Mouse (Mus musculus): ENCODE data around the gene Ltc4s. TPM values are rescaled to one million over a fixed set of nuclear protein-coding genes. Genes with fewer than 3 reads are reported as not detected.

Ltc4s gene
- polyA plus RNA-seq, 1 experiment from 2014 or later = 2.8 TPM

DNA sequence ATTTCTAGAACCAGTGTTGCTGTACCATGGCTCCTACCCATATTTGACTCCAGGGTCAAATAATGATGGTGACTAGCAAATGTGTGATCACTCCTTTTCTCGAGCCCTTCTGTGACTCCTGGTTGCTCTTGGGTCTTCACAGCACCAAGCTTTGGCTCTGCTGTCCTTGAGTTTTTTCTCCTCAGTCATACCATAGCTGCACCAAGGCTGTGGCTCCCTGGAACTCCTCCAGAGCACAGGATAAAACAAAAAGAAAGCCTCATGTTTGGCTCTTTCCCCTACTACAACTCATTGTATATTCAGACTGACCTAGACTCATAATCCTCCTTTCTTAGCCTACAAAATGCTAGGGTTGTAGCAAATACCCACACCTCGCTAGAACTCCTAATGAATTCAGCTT, 34.4 kb upstream of the Ltc4s start:
- Histone ChIP-seq H3K4me2 (replicated peaks; ENCODE audit: low read depth, low read length) (no peak overlapping the region), H3K4me1 (ENCODE audit: insufficient read depth, low read length) (peaks cover 4% of the 10 kb centered on the region; the same call in 1 of the 2 replicates), H3K36me3 (ENCODE audit: insufficient read depth, low read length) (peaks cover 3% of the 10 kb centered on the region; the same call in 1 of the 2 replicates), H3K27me3 (ENCODE audit: insufficient read depth, low read length) (no peaks in the 10 kb centered on the region), H3K9ac (replicated peaks; ENCODE audit: low read length) (no peak overlapping the region), H3K9me3 (ENCODE audit: low read length) (no peaks in the 10 kb centered on the region), H3K27ac (ENCODE audit: low read length) (no peak overlapping the region), H3K4me3 (ENCODE audit: low read length) (no peak overlapping the region)
- ATAC-seq (ENCODE audit: low FRiP score, low TSS enrichment) = no peak
- 81% methylated on average over 2 of the region's 2 CpGs for WGBS

DNA sequence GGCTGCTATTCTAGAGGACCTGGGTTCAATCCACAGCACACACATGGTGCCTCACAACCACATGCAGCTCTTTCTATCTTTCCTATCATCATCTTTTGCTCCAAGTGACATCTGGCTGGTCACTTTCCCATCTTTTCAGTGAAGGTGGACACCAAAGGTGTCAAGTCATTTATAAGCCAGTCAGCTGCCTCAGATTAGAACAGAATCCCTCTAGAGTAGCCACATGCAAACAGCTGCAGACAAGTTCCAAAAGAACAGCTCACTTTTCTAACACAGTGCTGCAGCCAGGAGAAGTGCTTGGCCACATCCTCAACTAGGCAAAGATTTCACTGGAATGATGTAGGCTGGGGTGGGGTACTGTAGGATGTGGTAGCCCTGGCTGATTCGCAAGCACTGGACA, 31.5 kb upstream of the Ltc4s start:
- peaks cover 22% of the 10 kb centered on the region for H3K36me3 ChIP-seq (ENCODE audit: insufficient read depth, low read length)
- ATAC-seq (ENCODE audit: low FRiP score, low TSS enrichment) = no peak
- H3K9ac ChIP-seq (replicated peaks; ENCODE audit: low read length) = no peak overlapping the region
- H3K27ac ChIP-seq (ENCODE audit: low read length) = no peak overlapping the region
- H3K4me3 ChIP-seq (ENCODE audit: low read length) = no peak overlapping the region
- 93% methylated on average over 1 of the region's 1 CpGs for WGBS
- H3K9me3 ChIP-seq (ENCODE audit: low read length) = no peaks in the 10 kb centered on the region
- H3K27me3 ChIP-seq (ENCODE audit: insufficient read depth, low read length) = no peaks in the 10 kb centered on the region
- H3K4me1 ChIP-seq (ENCODE audit: insufficient read depth, low read length) = no peaks in the 10 kb centered on the region
- H3K4me2 ChIP-seq (replicated peaks; ENCODE audit: low read depth, low read length) = no peak overlapping the region

DNA sequence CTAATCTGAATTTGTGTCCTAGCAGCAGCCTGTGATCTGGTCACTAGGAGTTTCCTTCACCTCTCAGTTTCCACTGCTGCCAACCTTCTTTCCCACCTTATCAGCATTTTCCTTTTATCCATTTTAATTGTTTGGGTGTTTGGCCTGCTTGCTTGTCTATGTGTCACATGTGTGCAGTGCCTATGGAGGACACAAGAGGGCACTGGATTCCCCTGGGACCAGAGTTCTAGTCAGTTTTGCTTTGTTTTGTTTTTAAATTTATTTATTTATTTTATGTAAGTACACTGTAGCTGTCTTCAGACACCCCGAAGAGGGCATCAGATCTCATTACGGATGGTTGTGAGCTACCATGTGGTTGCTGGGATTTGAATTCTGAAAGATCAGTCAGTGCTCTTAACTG, 30.7 kb upstream of the Ltc4s start:
- Histone ChIP-seq H3K36me3 (ENCODE audit: insufficient read depth, low read length) (peaks cover 29% of the 10 kb centered on the region), H3K27me3 (ENCODE audit: insufficient read depth, low read length) (no peaks in the 10 kb centered on the region), H3K9ac (replicated peaks; ENCODE audit: low read length) (no peak overlapping the region), H3K9me3 (ENCODE audit: low read length) (no peaks in the 10 kb centered on the region), H3K27ac (ENCODE audit: low read length) (no peak overlapping the region), H3K4me3 (ENCODE audit: low read length) (no peak overlapping the region), H3K4me2 (replicated peaks; ENCODE audit: low read depth, low read length) (no peak overlapping the region), H3K4me1 (ENCODE audit: insufficient read depth, low read length) (no peaks in the 10 kb centered on the region)
- ATAC-seq (ENCODE audit: low FRiP score, low TSS enrichment) = no peak
- 89% methylated on average over 2 of the region's 2 CpGs for WGBS

DNA sequence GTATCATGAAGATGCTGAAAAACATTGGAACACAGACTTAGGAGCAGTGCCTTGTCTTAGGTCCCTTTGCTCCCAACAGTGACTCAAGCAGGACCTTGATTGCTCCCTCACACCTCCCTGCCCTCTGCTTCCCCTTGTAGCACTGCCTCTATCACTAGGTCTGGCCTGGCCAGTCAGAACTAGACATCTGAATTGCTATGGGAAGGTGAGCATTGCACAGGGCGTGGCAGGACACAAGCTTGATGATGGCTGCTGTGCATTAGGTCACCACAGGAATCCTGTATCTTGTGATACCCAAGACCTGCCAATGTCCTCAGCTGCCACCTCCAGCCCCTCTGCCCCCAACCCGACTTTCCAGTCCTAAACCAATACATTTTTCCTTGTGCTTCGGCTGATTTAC, 28.6 kb upstream of the Ltc4s start:
- H3K27ac ChIP-seq (ENCODE audit: low read length) = no peak overlapping the region
- H3K9me3 ChIP-seq (ENCODE audit: low read length) = no peaks in the 10 kb centered on the region
- no peak overlapping the region for H3K4me2 ChIP-seq (replicated peaks; ENCODE audit: low read depth, low read length)
- no peak overlapping the region for H3K4me3 ChIP-seq (ENCODE audit: low read length)
- WGBS = 92% methylated on average over 3 of the region's 3 CpGs
- no peaks in the 10 kb centered on the region for H3K27me3 ChIP-seq (ENCODE audit: insufficient read depth, low read length)
- H3K4me1 ChIP-seq (ENCODE audit: insufficient read depth, low read length) = no peaks in the 10 kb centered on the region
- H3K9ac ChIP-seq (replicated peaks; ENCODE audit: low read length) = no peak overlapping the region
- H3K36me3 ChIP-seq (ENCODE audit: insufficient read depth, low read length) = peaks cover 44% of the 10 kb centered on the region
- no peak for ATAC-seq (ENCODE audit: low FRiP score, low TSS enrichment)

DNA sequence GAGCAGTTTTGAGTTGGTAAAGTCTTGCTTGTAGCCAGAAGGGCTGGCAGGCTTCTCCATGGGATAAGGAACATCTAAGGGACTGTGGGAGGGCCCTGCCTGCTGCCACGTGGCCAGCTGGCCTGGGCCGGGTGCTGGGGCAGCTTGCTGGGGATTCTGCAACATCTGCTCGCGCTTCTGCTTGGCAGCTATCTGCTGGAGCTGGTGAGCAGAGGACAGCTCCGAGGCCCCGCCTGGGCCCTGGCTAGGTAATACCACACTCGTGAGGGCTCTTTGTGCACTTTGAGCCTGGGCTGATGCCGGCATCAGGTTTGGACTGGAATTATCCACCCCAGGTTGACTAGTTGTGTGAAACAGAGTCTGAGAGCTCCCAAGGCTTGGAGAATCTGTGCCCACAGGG, 27.5 kb upstream of the Ltc4s start:
- no peaks in the 10 kb centered on the region for H3K4me1 ChIP-seq (ENCODE audit: insufficient read depth, low read length)
- H3K4me3 ChIP-seq (ENCODE audit: low read length) = no peak overlapping the region
- no peak overlapping the region for H3K4me2 ChIP-seq (replicated peaks; ENCODE audit: low read depth, low read length)
- H3K9ac ChIP-seq (replicated peaks; ENCODE audit: low read length) = no peak overlapping the region
- ATAC-seq (ENCODE audit: low FRiP score, low TSS enrichment) = peak; percentile 39
- no peaks in the 10 kb centered on the region for H3K9me3 ChIP-seq (ENCODE audit: low read length)
- peaks cover 53% of the 10 kb centered on the region for H3K36me3 ChIP-seq (ENCODE audit: insufficient read depth, low read length)
- WGBS = 79% methylated on average over 8 of the region's 8 CpGs
- H3K27ac ChIP-seq (ENCODE audit: low read length) = no peak overlapping the region
- no peaks in the 10 kb centered on the region for H3K27me3 ChIP-seq (ENCODE audit: insufficient read depth, low read length)

DNA sequence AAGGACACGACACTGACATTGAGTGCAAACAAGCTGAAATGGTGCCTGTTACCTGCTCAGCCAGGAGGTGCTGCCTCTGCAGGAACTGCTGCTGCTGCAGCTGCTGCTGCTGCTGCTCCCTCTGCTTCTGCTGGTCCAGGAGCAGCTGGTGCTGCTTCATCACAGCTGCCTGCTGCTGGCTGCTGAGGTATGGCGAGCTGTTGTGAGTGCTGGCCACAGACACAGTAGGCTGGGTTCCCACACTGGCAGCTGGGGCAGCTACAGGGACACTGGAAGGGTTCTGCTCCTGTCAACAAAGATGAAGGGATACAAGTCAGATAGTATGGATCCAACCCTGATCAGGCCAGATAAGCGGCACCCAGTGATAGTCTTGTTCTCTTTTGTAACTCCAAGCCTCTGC, 24.8 kb upstream of the Ltc4s start:
- Histone ChIP-seq H3K4me2 (replicated peaks; ENCODE audit: low read depth, low read length) (no peak overlapping the region), H3K4me1 (ENCODE audit: insufficient read depth, low read length) (no peaks in the 10 kb centered on the region), H3K9ac (replicated peaks; ENCODE audit: low read length) (no peak overlapping the region), H3K4me3 (ENCODE audit: low read length) (no peak overlapping the region), H3K27me3 (ENCODE audit: insufficient read depth, low read length) (no peaks in the 10 kb centered on the region), H3K27ac (ENCODE audit: low read length) (no peak overlapping the region), H3K9me3 (ENCODE audit: low read length) (no peaks in the 10 kb centered on the region), H3K36me3 (ENCODE audit: insufficient read depth, low read length) (peaks cover 80% of the 10 kb centered on the region)
- ATAC-seq (ENCODE audit: low FRiP score, low TSS enrichment) = no peak
- WGBS = 88% methylated on average over 3 of the region's 3 CpGs

DNA sequence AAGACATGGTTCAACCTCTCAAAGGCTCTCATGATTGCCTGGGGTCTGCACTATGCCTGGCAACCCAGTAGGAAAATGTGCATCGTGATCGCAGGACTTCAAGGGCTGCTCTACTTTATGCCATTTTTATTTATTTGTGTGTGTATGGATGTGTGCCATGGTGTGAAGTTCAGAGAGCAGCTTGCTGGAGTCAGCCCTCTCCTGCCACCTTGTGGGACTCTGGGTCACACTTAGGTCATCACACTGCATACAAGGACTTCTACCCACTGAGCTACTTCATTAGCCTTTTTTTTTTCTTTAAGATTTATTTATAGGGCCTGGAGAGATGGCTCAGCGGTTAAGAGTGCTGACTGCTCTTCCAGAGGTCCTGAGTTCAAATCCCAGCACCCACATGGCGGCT, 23.6 kb upstream of the Ltc4s start:
- Histone ChIP-seq H3K4me2 (replicated peaks; ENCODE audit: low read depth, low read length) (no peak overlapping the region), H3K4me3 (ENCODE audit: low read length) (no peak overlapping the region), H3K4me1 (ENCODE audit: insufficient read depth, low read length) (no peaks in the 10 kb centered on the region), H3K27ac (ENCODE audit: low read length) (no peak overlapping the region), H3K9ac (replicated peaks; ENCODE audit: low read length) (no peak overlapping the region), H3K9me3 (ENCODE audit: low read length) (no peaks in the 10 kb centered on the region), H3K36me3 (ENCODE audit: insufficient read depth, low read length) (peaks cover 90% of the 10 kb centered on the region), H3K27me3 (ENCODE audit: insufficient read depth, low read length) (no peaks in the 10 kb centered on the region)
- ATAC-seq (ENCODE audit: low FRiP score, low TSS enrichment) = no peak
- WGBS = 85% methylated on average over 4 of the region's 4 CpGs

DNA sequence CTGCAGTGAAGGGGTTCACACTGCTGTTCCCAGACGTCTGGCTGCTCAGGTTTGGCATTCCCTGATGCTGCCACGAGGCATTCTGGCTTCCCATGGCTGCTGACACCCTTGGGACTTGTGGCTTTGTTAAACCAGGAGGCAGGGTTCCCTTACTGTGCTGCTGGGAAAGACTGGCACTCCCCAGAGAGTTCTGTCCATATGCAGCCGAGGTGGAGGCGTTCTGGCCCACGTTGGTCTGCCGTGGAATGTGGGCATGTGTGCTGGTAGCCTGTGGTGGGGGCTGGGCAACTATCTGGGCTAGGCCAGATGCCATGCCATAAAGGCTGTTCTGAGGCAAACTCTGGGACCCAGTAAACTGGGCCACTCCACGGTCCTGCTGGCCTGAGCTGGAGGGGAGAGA, 19.9 kb upstream of the Ltc4s start:
- no peak for ATAC-seq (ENCODE audit: low FRiP score, low TSS enrichment)
- peaks cover 66% of the 10 kb centered on the region for H3K36me3 ChIP-seq (ENCODE audit: insufficient read depth, low read length)
- no peak overlapping the region for H3K9ac ChIP-seq (replicated peaks; ENCODE audit: low read length)
- no peak overlapping the region for H3K4me2 ChIP-seq (replicated peaks; ENCODE audit: low read depth, low read length)
- H3K27ac ChIP-seq (ENCODE audit: low read length) = no peak overlapping the region
- no peaks in the 10 kb centered on the region for H3K27me3 ChIP-seq (ENCODE audit: insufficient read depth, low read length)
- no peak overlapping the region for H3K4me3 ChIP-seq (ENCODE audit: low read length)
- H3K9me3 ChIP-seq (ENCODE audit: low read length) = no peaks in the 10 kb centered on the region
- WGBS = 84% methylated on average over 7 of the region's 7 CpGs
- 0 out of 2 replicates have a peak, but pooled peaks cover 2% of the 10 kb centered on the region for H3K4me1 ChIP-seq (ENCODE audit: insufficient read depth, low read length)

DNA sequence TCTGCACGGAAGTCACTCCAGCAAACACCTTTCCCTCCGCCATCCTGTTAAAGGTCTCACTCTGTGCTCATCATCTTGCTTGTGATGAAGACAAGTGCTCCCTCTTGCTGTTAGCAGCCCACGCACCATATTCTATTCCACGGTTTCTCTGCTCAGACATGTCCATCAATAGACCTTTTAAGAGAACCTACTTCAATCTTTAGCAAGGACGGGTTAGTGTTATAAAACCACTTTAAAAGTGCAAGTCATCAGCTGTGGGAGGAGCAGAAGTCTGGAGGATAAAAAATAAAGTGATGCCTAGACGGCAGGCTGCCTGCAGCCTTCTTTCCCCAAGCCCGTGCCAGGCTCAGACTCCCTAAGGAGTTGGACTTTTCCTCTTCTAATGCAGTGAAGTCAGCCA, 18.2 kb upstream of the Ltc4s start:
- no peak for ATAC-seq (ENCODE audit: low FRiP score, low TSS enrichment)
- peaks cover 51% of the 10 kb centered on the region for H3K36me3 ChIP-seq (ENCODE audit: insufficient read depth, low read length)
- H3K9me3 ChIP-seq (ENCODE audit: low read length) = no peaks in the 10 kb centered on the region
- WGBS = 83% methylated on average over 7 of the region's 7 CpGs
- H3K4me1 ChIP-seq (ENCODE audit: insufficient read depth, low read length) = peaks cover 18% of the 10 kb centered on the region
- no peak overlapping the region for H3K27ac ChIP-seq (ENCODE audit: low read length)
- no peak overlapping the region for H3K4me3 ChIP-seq (ENCODE audit: low read length)
- H3K4me2 ChIP-seq (replicated peaks; ENCODE audit: low read depth, low read length) = no peak overlapping the region
- H3K9ac ChIP-seq (replicated peaks; ENCODE audit: low read length) = no peak overlapping the region
- H3K27me3 ChIP-seq (ENCODE audit: insufficient read depth, low read length) = no peaks in the 10 kb centered on the region

DNA sequence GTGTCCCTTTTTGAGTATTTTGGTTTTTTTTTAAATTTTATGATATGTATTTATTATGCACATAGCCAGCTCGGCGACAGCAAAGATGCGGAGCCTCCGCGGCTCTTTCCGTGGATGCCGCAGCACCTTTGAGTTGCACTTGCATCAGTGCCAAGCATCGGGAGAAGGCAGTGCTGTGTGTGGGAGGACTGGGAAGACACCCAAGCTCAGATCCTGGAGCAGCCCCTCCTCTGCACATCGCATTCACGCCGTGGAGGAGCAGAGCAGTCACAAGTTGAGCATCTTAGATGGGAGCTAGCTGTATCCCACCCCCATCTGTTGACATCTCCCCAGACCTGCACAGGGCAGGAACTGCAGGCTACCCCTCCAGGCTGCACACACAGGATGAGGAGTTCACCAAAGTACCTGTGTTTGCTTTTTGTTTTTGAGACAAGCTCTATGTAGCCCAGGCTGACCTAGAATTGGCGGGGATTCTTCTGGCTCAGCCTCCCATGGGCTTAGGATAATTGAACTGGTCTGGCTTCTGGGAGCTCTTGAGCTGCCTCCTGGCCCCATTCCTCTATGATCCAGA, 15.7 kb upstream of the Ltc4s start:
- no peak overlapping the region for H3K4me3 ChIP-seq (ENCODE audit: low read length)
- ATAC-seq (ENCODE audit: low FRiP score, low TSS enrichment) = no peak
- H3K27me3 ChIP-seq (ENCODE audit: insufficient read depth, low read length) = no peaks in the 10 kb centered on the region
- H3K4me1 ChIP-seq (ENCODE audit: insufficient read depth, low read length) = peaks cover 19% of the 10 kb centered on the region
- no peak overlapping the region for H3K27ac ChIP-seq (ENCODE audit: low read length)
- H3K9me3 ChIP-seq (ENCODE audit: low read length) = no peaks in the 10 kb centered on the region
- H3K4me2 ChIP-seq (replicated peaks; ENCODE audit: low read depth, low read length) = no peak overlapping the region
- no peak overlapping the region for H3K9ac ChIP-seq (replicated peaks; ENCODE audit: low read length)
- H3K36me3 ChIP-seq (ENCODE audit: insufficient read depth, low read length) = peaks cover 28% of the 10 kb centered on the region
- WGBS = 60% methylated on average over 12 of the region's 12 CpGs
